Mouse (Mus musculus): ENCODE data around the gene Megf11.

- TF ChIP-seq POLR2A (IDR thresholded peaks at IDR 0.05; ENCODE audit: insufficient read depth, low read length) (no peak), CTCF (IDR thresholded peaks at IDR 0.05; ENCODE audit: low read depth, low read length) (no peak), EP300 (IDR thresholded peaks at IDR 0.05; ENCODE audit: insufficient read depth, low read depth, low read length) (no peak)
Measured at GRCm38 (mm10) chr9:64546344-64546991, 161.0 kb downstream of the Megf11 start.
